Mouse (Mus musculus) MEL (cell line): ENCODE data around the gene Sox15. TPM values are rescaled to one million over a fixed set of nuclear protein-coding genes. Genes with fewer than 3 reads are reported as not detected.

Experiments
- DNase-seq: peaks from one replicate; pipeline ENCODE4 v3.0.0; 2011; ENCODE audit warnings: low read depth, low spot score
- H3K27ac ChIP-seq: 2 replicates; pipeline ENCODE4 v1.5.1; 2012; ENCODE audit warnings: low read depth, mild to moderate bottlenecking, control low read depth, low read length, moderate library complexity; ENCODE audit not compliant: control insufficient read depth
- H3K27me3 ChIP-seq, 2 experiments: fragments of 150-350 bp in 1 of 2; sonication (generic) in 1 of 2; 2 replicates each; pipeline ENCODE4 v1.6.1; 2012; ENCODE audit warnings: low read length in 2 of 2, mild to moderate bottlenecking in 2 of 2, improper control_type of control experiment in 1 of 2, moderate library complexity in 1 of 2; ENCODE audit not compliant: insufficient read depth in 2 of 2, control insufficient read depth in 1 of 2
- H3K36me3 ChIP-seq, 2 experiments: 2 replicates each; pipeline ENCODE4 v1.6.1; 2012 to 2014; ENCODE audit warnings: low read length in 2 of 2, improper control_type of control experiment in 1 of 2, inconsistent platforms in 1 of 2, mild to moderate bottlenecking in 1 of 2; ENCODE audit not compliant: insufficient read depth in 2 of 2, control insufficient read depth in 1 of 2
- H3K4me1 ChIP-seq, 2 experiments: fragments of 150-350 bp in 1 of 2; sonication (generic) in 1 of 2; 2 replicates each; pipeline ENCODE4 v1.6.1; 2012; ENCODE audit warnings: low read length in 2 of 2, improper control_type of control experiment in 1 of 2, mild to moderate bottlenecking in 1 of 2; ENCODE audit not compliant: insufficient read depth in 2 of 2, control insufficient read depth in 1 of 2
- H3K4me3 ChIP-seq, 2 experiments: fragments of 150-350 bp in 1 of 2; sonication (generic) in 1 of 2; 2 replicates each; pipeline ENCODE4 v1.5.1; 2012; ENCODE audit warnings: low read depth in 2 of 2, low read length in 2 of 2, mild to moderate bottlenecking in 2 of 2, moderate library complexity in 2 of 2, control low read depth in 1 of 2, improper control_type of control experiment in 1 of 2; ENCODE audit not compliant: control insufficient read depth in 1 of 2, insufficient read depth in 1 of 2
- H3K79me2 ChIP-seq: 2 replicates; pipeline ENCODE4 v1.6.1; 2012; ENCODE audit warnings: mild to moderate bottlenecking, low read length, moderate library complexity; ENCODE audit not compliant: control insufficient read depth, poor library complexity, insufficient read depth
- H3K9ac ChIP-seq: 2 replicates; pipeline ENCODE4 v1.6.1; 2012; ENCODE audit warnings: low read depth, mild to moderate bottlenecking, control low read depth, low read length, moderate library complexity; ENCODE audit not compliant: control insufficient read depth, poor library complexity, severe bottlenecking
- H3K9me3 ChIP-seq: fragments of 150-350 bp; sonication (generic); replicated peaks from 2 replicates; pipeline ENCODE4 v1.6.1; 2012; ENCODE audit warnings: mild to moderate bottlenecking, low read length, improper control_type of control experiment, moderate library complexity; ENCODE audit not compliant: insufficient read depth
- BHLHE40 ChIP-seq: IDR thresholded peaks from 2 replicates; pipeline ENCODE4 v1.6.1; 2012; ENCODE audit warnings: low read depth, mild to moderate bottlenecking, inconsistent platforms, low read length, improper control_type of control experiment, borderline replicate concordance
- CHD2 ChIP-seq: IDR thresholded peaks from 2 replicates; pipeline ENCODE4 v1.6.1; 2011; ENCODE audit warnings: low read length, improper control_type of control experiment
- CTCF ChIP-seq, 3 experiments: IDR thresholded peaks in 2 of 3; conservative IDR thresholded peaks in 1 of 3; 2 replicates each; pipeline ENCODE4 v1.5.1; 2011 to 2012; ENCODE audit warnings: low read length in 3 of 3, low read depth in 2 of 3, mild to moderate bottlenecking in 2 of 3, improper control_type of control experiment in 1 of 3, inconsistent platforms in 1 of 3, mixed read lengths in 1 of 3, moderate library complexity in 1 of 3; ENCODE audit not compliant: control insufficient read depth in 1 of 3, insufficient read depth in 1 of 3, poor library complexity in 1 of 3, severe bottlenecking in 1 of 3
- E2F4 ChIP-seq: IDR thresholded peaks from 2 replicates; pipeline ENCODE4 v1.6.1; 2011; ENCODE audit warnings: low read depth, low read length, improper control_type of control experiment, borderline replicate concordance
- EP300 ChIP-seq, 2 experiments: IDR thresholded peaks; 2 replicates each; pipeline ENCODE4 v1.6.1; 2011; ENCODE audit warnings: improper control_type of control experiment in 2 of 2, low read length in 2 of 2, low read depth in 1 of 2, mild to moderate bottlenecking in 1 of 2
- GABPA ChIP-seq: IDR thresholded peaks from 2 replicates; pipeline ENCODE4 v1.6.1; 2012; ENCODE audit warnings: low read depth, mild to moderate bottlenecking, inconsistent platforms, low read length, improper control_type of control experiment, moderate library complexity
- GATA1 ChIP-seq: IDR thresholded peaks from 2 replicates; pipeline ENCODE4 v1.6.1; 2011; ENCODE audit warnings: low read depth, low read length, improper control_type of control experiment
- MAFK ChIP-seq: IDR thresholded peaks from 2 replicates; pipeline ENCODE4 v1.6.1; 2011; ENCODE audit warnings: low read depth, mild to moderate bottlenecking, low read length, improper control_type of control experiment, borderline replicate concordance
- MAX ChIP-seq: IDR thresholded peaks from 2 replicates; pipeline ENCODE4 v1.6.1; 2011; ENCODE audit warnings: low read length, improper control_type of control experiment
- MAZ ChIP-seq: IDR thresholded peaks from 2 replicates; pipeline ENCODE4 v1.6.1; 2012; ENCODE audit warnings: low read depth, mild to moderate bottlenecking, inconsistent platforms, low read length, improper control_type of control experiment
- MEF2A ChIP-seq: IDR thresholded peaks from 2 replicates; pipeline ENCODE4 v1.6.1; 2014; ENCODE audit warnings: low read depth, mild to moderate bottlenecking, inconsistent platforms, low read length, improper control_type of control experiment; ENCODE audit not compliant: poor library complexity, insufficient replicate concordance, severe bottlenecking; ENCODE audit errors: extremely low read depth
- MXI1 ChIP-seq: IDR thresholded peaks from 2 replicates; pipeline ENCODE4 v1.6.1; 2011; ENCODE audit warnings: mild to moderate bottlenecking, low read depth, low read length, improper control_type of control experiment
- NRF1 ChIP-seq: IDR thresholded peaks from 2 replicates; pipeline ENCODE4 v1.6.1; 2014; ENCODE audit warnings: low read depth, mild to moderate bottlenecking, inconsistent platforms, low read length, improper control_type of control experiment, moderate library complexity; ENCODE audit not compliant: poor library complexity, insufficient read depth, severe bottlenecking
- POLR2AphosphoS2 ChIP-seq: IDR thresholded peaks from 2 replicates; pipeline ENCODE4 v1.6.1; 2011; ENCODE audit warnings: low read length, improper control_type of control experiment
- RAD21 ChIP-seq: IDR thresholded peaks from 2 replicates; pipeline ENCODE4 v1.6.1; 2011; ENCODE audit warnings: mild to moderate bottlenecking, low read depth, low read length, improper control_type of control experiment
- RCOR1 ChIP-seq: IDR thresholded peaks from 2 replicates; pipeline ENCODE4 v1.6.1; 2012; ENCODE audit warnings: low read depth, mild to moderate bottlenecking, inconsistent platforms, low read length, improper control_type of control experiment
- SMC3 ChIP-seq: IDR thresholded peaks from 2 replicates; pipeline ENCODE4 v1.6.1; 2011; ENCODE audit warnings: low read depth, low read length, improper control_type of control experiment
- TBP ChIP-seq: IDR thresholded peaks from 2 replicates; pipeline ENCODE4 v1.8.0; 2011; ENCODE audit warnings: low read depth, low read length, improper control_type of control experiment
- TCF12 ChIP-seq: IDR thresholded peaks from 2 replicates; pipeline ENCODE4 v1.6.1; 2014; ENCODE audit warnings: low read depth, mild to moderate bottlenecking, inconsistent platforms, low read length, improper control_type of control experiment, moderate library complexity
- UBTF ChIP-seq: IDR thresholded peaks from 2 replicates; pipeline ENCODE4 v1.6.1; 2012; ENCODE audit warnings: low read depth, mild to moderate bottlenecking, inconsistent platforms, low read length, improper control_type of control experiment, moderate library complexity, borderline replicate concordance; ENCODE audit not compliant: insufficient read depth
- USF1 ChIP-seq: IDR thresholded peaks from 2 replicates; pipeline ENCODE4 v1.6.1; 2014; ENCODE audit warnings: low read depth, mild to moderate bottlenecking, inconsistent platforms, low read length, improper control_type of control experiment, moderate library complexity
- USF2 ChIP-seq, 2 experiments: IDR thresholded peaks; 2 replicates each; pipeline ENCODE4 v1.6.1; 2011 to 2012; ENCODE audit warnings: improper control_type of control experiment in 2 of 2, low read length in 2 of 2, borderline replicate concordance in 1 of 2, inconsistent platforms in 1 of 2, low read depth in 1 of 2, mild to moderate bottlenecking in 1 of 2; ENCODE audit not compliant: insufficient read depth in 1 of 2
- ZC3H11A ChIP-seq: IDR thresholded peaks from 2 replicates; pipeline ENCODE4 v1.6.1; 2012; ENCODE audit warnings: low read depth, mild to moderate bottlenecking, inconsistent platforms, low read length, improper control_type of control experiment
- ZMIZ1 ChIP-seq: IDR thresholded peaks from 2 replicates; pipeline ENCODE4 v1.6.1; 2012; ENCODE audit warnings: low read depth, mild to moderate bottlenecking, inconsistent platforms, low read length, improper control_type of control experiment, moderate library complexity
- polyA plus RNA-seq, 2 experiments: library from polyadenylated mRNA; stranded (reverse) in 1 of 2; unstranded in 1 of 2; fragments of >175 nt in 1 of 2; fragments of >200 nt in 1 of 2; gene quantifications; 2 replicates each; pipeline versions ENCODE4 v1.2.1 to v1.2.4; 2012; ENCODE audit warnings: low replicate concordance in 2 of 2, low read depth in 1 of 2; ENCODE audit not compliant: insufficient read length in 2 of 2, insufficient read depth in 1 of 2, missing spikeins in 1 of 2
- total RNA-seq: library from RNA; depleted of rRNA; stranded (reverse); fragments of 300-350 nt; gene quantifications from 2 replicates; pipeline ENCODE4 v1.2.3, GENCODE M21; 2012

Sox15 gene
- total and polyA plus RNA-seq, 3 experiments = 0.11 TPM; not detected in 2

DNA sequence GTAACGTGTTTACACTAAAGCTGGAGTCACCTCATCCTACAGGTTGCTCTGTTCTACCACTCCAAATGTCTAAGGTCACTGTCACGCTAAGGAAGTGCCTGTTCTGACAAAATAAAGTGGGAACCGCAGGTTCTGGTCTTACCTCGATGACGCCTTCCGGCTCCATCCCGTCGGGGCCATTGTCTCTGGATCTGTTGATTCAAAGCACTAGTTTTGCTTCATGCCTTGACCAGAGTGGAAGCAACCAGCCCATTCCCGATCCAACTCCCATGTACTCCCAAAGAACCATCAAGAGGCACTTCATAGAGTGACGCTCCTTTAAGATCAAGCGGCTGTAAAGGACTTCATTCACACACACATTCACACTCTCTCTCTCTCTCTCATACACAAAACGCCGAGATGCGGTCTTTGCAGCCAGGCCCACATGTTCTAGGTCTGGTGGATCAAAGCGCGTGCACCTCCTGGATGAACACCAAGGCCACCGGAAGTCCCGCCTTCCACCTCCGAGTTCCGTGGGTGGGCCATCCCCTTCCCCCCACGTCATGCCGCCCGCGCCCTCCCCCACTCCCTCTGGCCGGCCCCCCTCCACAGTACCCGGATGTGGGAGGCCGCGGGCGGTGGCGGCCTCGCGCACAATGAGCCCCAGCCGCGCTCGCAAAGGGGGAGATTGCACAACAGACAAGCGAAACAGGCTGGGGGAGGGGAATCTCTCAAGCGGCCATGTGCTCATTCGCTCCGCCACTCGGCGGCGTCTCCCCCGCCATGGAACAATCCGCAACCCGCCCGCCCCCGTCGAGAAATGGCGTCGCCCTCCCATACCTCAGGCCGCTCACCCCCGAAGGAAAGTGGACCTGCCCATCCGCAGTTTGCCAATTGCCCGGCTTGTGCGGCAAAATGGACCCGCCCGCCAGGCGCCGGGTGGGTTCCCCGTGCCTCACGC is 15.9 kb downstream of the Sox15 start (continued):
- TF ChIP-seq NRF1 (peak; percentile 36; the same call in 1 of the 2 replicates), CHD2 (peak; percentile 70), EP300 (IDR thresholded peaks at IDR 0.05; ENCODE audit: low read depth in 1 of 2, low read length in 2 of 2) (peak in 1 of 2 experiments; percentile 74; a peak in 2 of 4 replicates), MAFK (no peak)

DNA sequence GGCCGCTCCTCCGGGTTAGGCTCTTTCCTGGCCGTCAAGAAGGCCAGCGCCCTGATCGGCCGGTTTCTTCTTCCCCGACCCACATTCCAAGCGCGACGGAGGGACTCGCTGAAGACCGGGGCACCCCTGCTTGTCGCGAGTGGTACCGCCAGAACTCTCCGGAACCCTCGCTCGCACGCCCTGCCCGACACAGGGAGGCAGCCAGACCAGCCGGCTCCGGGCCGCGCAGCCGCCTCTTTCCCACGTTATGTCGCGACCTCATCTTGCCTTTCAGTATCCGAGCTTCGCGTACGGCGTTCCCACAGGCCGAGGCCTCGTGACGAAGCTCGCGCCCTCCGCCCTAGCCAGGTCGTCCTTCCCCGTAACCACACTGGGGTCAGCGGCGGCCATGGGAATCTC is 16.6 kb downstream of the Sox15 start:
- no peaks in the 10 kb centered on the region for H3K27me3 ChIP-seq
- H3K27ac ChIP-seq = peak overlapping the region; percentile 96
- TF ChIP-seq E2F4 (no peak), MEF2A (0 out of 2 replicates have a peak, but pooled peaks have one; percentile 12), EP300 (IDR thresholded peaks at IDR 0.05; ENCODE audit: low read depth in 1 of 2, low read length in 2 of 2) (no peak)
- TF ChIP-seq, all 39 proteins: peak for 1
- DNase-seq = no peak
- H3K9ac ChIP-seq = peak overlapping the region; percentile 100
- H3K4me1 ChIP-seq = peaks cover 0 to 15% of the 10 kb centered on the region in 2 experiments; a peak in 1 of 4 replicates
- H3K9me3 ChIP-seq = no peaks in the 10 kb centered on the region
- peaks cover 17 to 26% of the 10 kb centered on the region in 2 experiments for H3K36me3 ChIP-seq
- peaks cover 37% of the 10 kb centered on the region for H3K79me2 ChIP-seq
- peak overlapping the region; percentile 61 to 98 for H3K4me3 ChIP-seq

DNA sequence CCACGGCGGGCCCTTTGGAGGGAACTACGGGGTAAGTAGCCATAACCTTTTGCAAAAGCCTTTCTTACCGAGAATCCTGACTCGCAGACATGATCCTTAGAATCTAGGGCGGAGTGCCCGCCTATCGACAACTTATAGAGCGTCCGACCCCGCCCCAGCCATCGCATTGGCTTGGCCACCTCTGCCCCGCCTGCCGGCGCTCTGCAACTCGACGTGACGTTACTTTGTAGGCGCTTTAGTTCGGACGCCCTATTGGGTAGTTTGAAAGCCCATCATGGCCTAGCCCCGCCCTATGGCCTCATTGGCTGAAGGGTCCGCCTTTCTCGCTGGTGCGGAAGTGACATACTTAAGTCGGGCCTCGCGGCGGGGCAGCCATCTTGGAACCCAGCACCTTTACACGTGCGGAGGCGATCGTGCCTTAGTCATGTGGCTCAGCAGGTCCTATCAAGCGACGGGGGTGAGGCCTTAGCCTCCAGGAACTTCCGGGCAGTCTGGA is 17.1 kb downstream of the Sox15 start, which contains the start of gene Eif4a1:
TSS of gene Eif4a1 (minus strand) at position 213 of the 496 bp plus-strand sequence.
- H3K4me1 ChIP-seq = peaks cover 0 to 15% of the 10 kb centered on the region in 2 experiments; a peak in 1 of 4 replicates
- H3K36me3 ChIP-seq = peaks cover 22 to 26% of the 10 kb centered on the region in 2 experiments
- H3K4me3 ChIP-seq = peak within 1 kb of the TSS; percentile 61 to 98
- DNase-seq = peak; percentile 100
- no peaks in the 10 kb centered on the region for H3K9me3 ChIP-seq
- peak within 1 kb of the TSS; percentile 96 for H3K27ac ChIP-seq
- peaks cover 37% of the 10 kb centered on the region for H3K79me2 ChIP-seq
- H3K9ac ChIP-seq = peak within 1 kb of the TSS; percentile 100
- no peaks in the 10 kb centered on the region for H3K27me3 ChIP-seq
- TF ChIP-seq EP300 (IDR thresholded peaks at IDR 0.05; ENCODE audit: low read depth in 1 of 2, low read length in 2 of 2) (peak in 1 of 2 experiments; percentile 44; a peak in 2 of 4 replicates), ZMIZ1 (peak; percentile 100), CTCF (IDR thresholded peaks at IDR 0.05 in 2 of 3, conservative IDR thresholded peaks at IDR 0.05 in 1 of 3; ENCODE audit: control insufficient read depth in 1 of 3, insufficient read depth in 1 of 3, low read depth in 2 of 3, low read length in 3 of 3, poor library complexity in 1 of 3, severe bottlenecking in 1 of 3) (no peak), ZC3H11A (no peak), RCOR1 (no peak), POLR2AphosphoS2 (peak; percentile 100), TCF12 (0 out of 2 replicates have a peak, but pooled peaks have one; percentile 7), USF1 (peak; percentile 97), MEF2A (no peak), MAX (peak; percentile 100), MAFK (no peak), MXI1 (peak; percentile 99), BHLHE40 (peak; percentile 98), GATA1 (no peak), RAD21 (no peak), UBTF (no peak), USF2 (IDR thresholded peaks at IDR 0.05; ENCODE audit: borderline replicate concordance in 1 of 2, insufficient read depth in 1 of 2, low read depth in 1 of 2, low read length in 2 of 2) (peak; percentile 52 to 76), TBP (peak; percentile 99), NRF1 (0 out of 2 replicates have a peak, but pooled peaks have one; percentile 25), MAZ (0 out of 2 replicates have a peak, but pooled peaks have one; percentile 33), SMC3 (no peak; the same call in 1 of the 2 replicates), GABPA (no peak)
